Mouse (Mus musculus) limb, embryonic 14.5 days (tissue): ENCODE measurements around the gene 2410131K14Rik. TPM values are rescaled to one million over a fixed set of nuclear protein-coding genes. Genes with fewer than 3 reads are reported as not detected.

ENCODE experiments used
- ATAC-seq: fragments of 200-750 bp; cut with Nextera tagmentation; 2 replicates; pipeline ENCODE4 v1.8.0; 2017; ENCODE audit warnings: low read depth, moderate number of reproducible peaks, moderate TSS enrichment; ENCODE audit not compliant: low FRiP score
- DNase-seq: peaks from one replicate; pipeline ENCODE4 v3.0.0-alpha.2; 2015; ENCODE audit warnings: low spot score
- H3K27ac ChIP-seq: fragments of 300-500 bp; sonication (generic); replicated peaks from 2 replicates; pipeline ENCODE4 v1.5.1; 2014; ENCODE audit warnings: low read depth, mild to moderate bottlenecking, low read length, moderate library complexity, mixed read lengths
- H3K27me3 ChIP-seq: fragments of 300-500 bp; sonication (generic); 2 replicates; pipeline ENCODE4 v1.6.1; 2014; ENCODE audit warnings: low read length, mixed read lengths; ENCODE audit not compliant: control insufficient read depth, insufficient read depth
- H3K36me3 ChIP-seq: fragments of 300-500 bp; sonication (generic); 2 replicates; pipeline ENCODE4 v1.6.1; 2014; ENCODE audit warnings: mild to moderate bottlenecking, low read length, moderate library complexity, mixed read lengths; ENCODE audit not compliant: control insufficient read depth, insufficient read depth
- H3K4me1 ChIP-seq: fragments of 300-500 bp; sonication (generic); 2 replicates; pipeline ENCODE4 v1.6.1; 2014; ENCODE audit warnings: antibody characterized with exemption, low read length, mixed read lengths; ENCODE audit not compliant: control insufficient read depth, insufficient read depth
- H3K4me2 ChIP-seq: fragments of 300-500 bp; sonication (generic); replicated peaks from 2 replicates; pipeline ENCODE4 v1.6.1; 2014; ENCODE audit warnings: low read depth, mild to moderate bottlenecking, low read length, moderate library complexity; ENCODE audit not compliant: severe bottlenecking
- H3K4me3 ChIP-seq: fragments of 300-500 bp; sonication (generic); replicated peaks from 2 replicates; pipeline ENCODE4 v1.5.1; 2014; ENCODE audit warnings: low read length
- H3K9ac ChIP-seq: fragments of 300-500 bp; sonication (generic); 2 replicates; pipeline ENCODE4 v1.6.1; 2014; ENCODE audit warnings: mild to moderate bottlenecking, low read depth, low read length, moderate library complexity; ENCODE audit not compliant: severe bottlenecking
- H3K9me3 ChIP-seq: fragments of 300-500 bp; sonication (generic); 2 replicates; pipeline ENCODE4 v1.6.1; 2016; ENCODE audit warnings: low read length; ENCODE audit not compliant: control insufficient read depth
- POLR2A ChIP-seq: fragments of 200-500 bp; IDR thresholded peaks from 2 replicates; pipeline ENCODE4 v1.8.0; 2012; ENCODE audit warnings: inconsistent platforms, mild to moderate bottlenecking, moderate library complexity, borderline replicate concordance; ENCODE audit not compliant: insufficient read depth, insufficient read length; ENCODE audit errors: extremely low read depth
- WGBS: fragments of 180-500 bp; shearing (Covaris S2); extraction: QIAGEN DNeasy Blood & Tissue Kit; methylation state at CpG from one replicate; pipeline ENCODE4 v1.1.7; 2014; 5-methylcytosine and 5-hydroxymethylcytosine counted together
- polyA plus RNA-seq, 2 experiments: library from polyadenylated mRNA; depleted of rRNA in 1 of 2; stranded (reverse) in 1 of 2; unstranded in 1 of 2; fragments of >200 nt; fragmentation: Nextera tagmentation in 1 of 2; extraction: Ambion mirVana in 1 of 2; gene quantifications; 2 replicates each; pipeline versions ENCODE4 v1.2.1 to v1.2.3; 2012 to 2014

2410131K14Rik gene
- polyA plus RNA-seq, 2 experiments, result 10.4 to 13.8 TPM

DNA sequence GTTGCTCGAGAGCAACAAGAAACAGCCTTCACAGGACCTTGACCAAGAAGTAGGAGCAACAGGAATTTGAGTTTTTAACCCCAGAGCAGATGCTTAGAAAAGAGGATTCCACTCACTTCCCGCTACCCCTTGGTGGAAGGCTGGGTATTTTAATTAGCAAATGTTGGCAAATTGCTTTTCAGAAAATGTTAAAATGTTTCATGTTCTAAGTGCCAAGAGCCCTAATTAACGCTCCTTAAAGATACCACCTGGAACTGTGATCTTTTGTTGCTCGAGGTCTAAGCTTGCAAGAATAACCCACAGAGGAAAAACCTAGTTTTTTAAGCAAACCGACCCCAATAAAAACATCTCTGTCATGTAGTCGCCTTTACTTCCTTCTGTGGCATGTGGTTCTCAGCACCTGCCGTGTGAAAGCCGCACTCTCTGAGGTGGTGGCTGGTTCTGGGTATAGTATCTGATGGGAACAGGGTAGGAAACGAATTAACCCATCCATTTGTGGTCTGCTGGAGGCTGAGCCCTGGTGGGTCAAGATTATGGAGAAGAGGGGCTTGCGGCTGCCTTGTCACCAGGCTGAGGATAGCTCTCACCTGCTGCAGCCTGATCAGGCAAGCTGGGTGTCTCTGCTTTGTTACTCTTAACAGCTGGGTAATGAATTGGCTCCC, 26.6 kb downstream of the 2410131K14Rik start:
- no peak for ATAC-seq
- peaks cover 4% of the 10 kb centered on the region; the same call in 1 of the 2 replicates for H3K27me3 ChIP-seq
- H3K4me1 ChIP-seq, result peaks cover 23% of the 10 kb centered on the region
- H3K27ac ChIP-seq, result no peak overlapping the region
- DNase-seq, result no peak
- 51% methylated on average over 10 of the region's 10 CpGs for WGBS
- TF ChIP-seq POLR2A, result no peak
- H3K4me2 ChIP-seq, result no peak overlapping the region
- no peaks in the 10 kb centered on the region for H3K9me3 ChIP-seq
- H3K4me3 ChIP-seq, result no peak overlapping the region
- H3K9ac ChIP-seq, result no peak overlapping the region
- no peaks in the 10 kb centered on the region for H3K36me3 ChIP-seq

- DNase-seq, result no peak
- no peak overlapping the region for H3K27ac ChIP-seq
- H3K4me3 ChIP-seq, result no peak overlapping the region
- no peak overlapping the region for H3K9ac ChIP-seq
- H3K4me2 ChIP-seq, result no peak overlapping the region
- WGBS, result 65% methylated on average over 7 of the region's 7 CpGs
- H3K4me1 ChIP-seq, result peaks cover 25% of the 10 kb centered on the region
- H3K9me3 ChIP-seq, result no peaks in the 10 kb centered on the region
- TF ChIP-seq POLR2A, result no peak
- no peaks in the 10 kb centered on the region for H3K36me3 ChIP-seq
- H3K27me3 ChIP-seq, result peaks cover 4% of the 10 kb centered on the region; the same call in 1 of the 2 replicates
- ATAC-seq, result no peak
These were observed 28.4 kb downstream of the 2410131K14Rik start for GRCm38 (mm10) chr5:118273446-118273845.

- TF ChIP-seq POLR2A, result no peak
- no peak for ATAC-seq
- no peaks in the 10 kb centered on the region for H3K9me3 ChIP-seq
- no peak overlapping the region for H3K4me3 ChIP-seq
- H3K4me1 ChIP-seq, result peaks cover 25% of the 10 kb centered on the region
- no peaks in the 10 kb centered on the region for H3K36me3 ChIP-seq
- no peak overlapping the region for H3K4me2 ChIP-seq
- H3K9ac ChIP-seq, result no peak overlapping the region
- peaks cover 4% of the 10 kb centered on the region; the same call in 1 of the 2 replicates for H3K27me3 ChIP-seq
- 25% methylated on average over 9 of the region's 9 CpGs for WGBS
- no peak overlapping the region for H3K27ac ChIP-seq
- peak; percentile 46 for DNase-seq
These were observed 29.5 kb downstream of the 2410131K14Rik start for GRCm38 (mm10) chr5:118274546-118274945.

DNA sequence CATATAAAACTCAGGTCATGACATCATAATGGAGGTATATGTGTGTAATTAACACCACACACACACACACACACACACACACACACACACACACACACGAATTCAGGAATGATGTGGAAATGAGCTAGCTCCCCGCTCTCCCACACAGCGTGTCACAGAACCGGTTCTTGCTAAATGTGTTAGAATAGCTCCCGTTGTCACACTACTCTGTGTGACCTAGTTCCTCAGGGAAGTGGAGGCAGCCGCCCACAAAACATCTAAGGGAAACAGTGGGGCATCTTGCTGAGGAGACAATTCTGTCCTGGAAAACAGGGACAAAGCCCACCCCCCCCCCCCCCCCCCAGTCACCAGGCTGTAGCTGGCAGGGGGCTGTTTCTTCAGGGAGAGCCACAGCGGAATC, 31.3 kb downstream of the 2410131K14Rik start:
- no peak for TF ChIP-seq POLR2A
- Histone ChIP-seq H3K4me3 (no peak overlapping the region), H3K9me3 (no peaks in the 10 kb centered on the region), H3K4me1 (peaks cover 22% of the 10 kb centered on the region), H3K4me2 (no peak overlapping the region), H3K36me3 (no peaks in the 10 kb centered on the region), H3K27ac (no peak overlapping the region), H3K27me3 (peaks cover 4% of the 10 kb centered on the region; the same call in 1 of the 2 replicates), H3K9ac (no peak overlapping the region)
- 54% methylated on average over 7 of the region's 7 CpGs for WGBS
- no peak for DNase-seq
- ATAC-seq, result no peak

DNA sequence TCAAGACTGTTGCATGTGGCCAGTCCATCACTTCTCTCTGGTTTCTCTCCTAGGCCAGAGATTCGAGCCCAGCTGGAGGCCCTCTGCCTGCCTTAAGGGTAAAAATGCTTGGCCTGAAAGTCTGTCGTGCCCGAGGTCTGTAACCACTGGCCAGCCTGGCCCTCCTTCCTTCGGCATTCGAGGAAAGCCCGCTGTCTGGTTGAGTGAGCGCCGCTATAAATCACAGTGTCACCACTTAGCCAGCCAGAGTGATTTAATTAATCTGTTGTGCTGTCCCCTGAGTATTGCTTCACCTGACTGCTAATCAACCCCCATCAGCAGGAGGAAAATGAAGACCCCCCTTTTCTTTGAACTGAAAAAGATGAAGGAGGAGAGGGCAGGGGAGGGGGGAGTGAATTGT, 31.7 kb downstream of the 2410131K14Rik start:
- Histone ChIP-seq H3K27me3 (peaks cover 3% of the 10 kb centered on the region; the same call in 1 of the 2 replicates), H3K9me3 (peaks cover 2% of the 10 kb centered on the region; the same call in 1 of the 2 replicates), H3K36me3 (no peaks in the 10 kb centered on the region), H3K4me1 (peaks cover 21% of the 10 kb centered on the region), H3K27ac (no peak overlapping the region), H3K4me3 (no peak overlapping the region), H3K9ac (no peak overlapping the region), H3K4me2 (no peak overlapping the region)
- DNase-seq, result no peak
- no peak for TF ChIP-seq POLR2A
- no peak for ATAC-seq
- WGBS, result 23% methylated on average over 8 of the region's 8 CpGs
